Mouse (Mus musculus) kidney, embryonic 16.5 days (tissue): Measurements from ENCODE around the gene Zfp655. TPM values are rescaled to one million over a fixed set of nuclear protein-coding genes. Genes with fewer than 3 reads are reported as not detected.

Source experiments
- ATAC-seq: fragments of 200-750 bp; cut with Nextera tagmentation; 2 replicates; pipeline ENCODE4 v1.8.0; 2017; ENCODE audit warnings: moderate TSS enrichment; ENCODE audit not compliant: low FRiP score, low TSS enrichment
- H3K27ac ChIP-seq: fragments of 300-500 bp; sonication (generic); 2 replicates; pipeline ENCODE4 v1.5.1; 2014; ENCODE audit warnings: low read length
- H3K27me3 ChIP-seq: fragments of 300-500 bp; sonication (generic); 2 replicates; pipeline ENCODE4 v1.6.1; 2014; ENCODE audit warnings: low read length, control low read depth, mixed read lengths; ENCODE audit not compliant: insufficient read depth
- H3K36me3 ChIP-seq: fragments of 300-500 bp; sonication (generic); 2 replicates; pipeline ENCODE4 v1.6.1; 2014; ENCODE audit warnings: low read length, control low read depth, mixed read lengths; ENCODE audit not compliant: insufficient read depth
- H3K4me1 ChIP-seq: fragments of 300-500 bp; sonication (generic); 2 replicates; pipeline ENCODE4 v1.6.1; 2014; ENCODE audit warnings: low read length, control low read depth, mixed read lengths; ENCODE audit not compliant: insufficient read depth
- H3K4me2 ChIP-seq: fragments of 300-500 bp; sonication (generic); replicated peaks from 2 replicates; pipeline ENCODE4 v1.6.1; 2014; ENCODE audit warnings: low read depth, low read length
- H3K4me3 ChIP-seq: fragments of 300-500 bp; sonication (generic); 2 replicates; pipeline ENCODE4 v1.5.1; 2014; ENCODE audit warnings: mild to moderate bottlenecking, low read length
- H3K9ac ChIP-seq: fragments of 300-500 bp; sonication (generic); replicated peaks from 2 replicates; pipeline ENCODE4 v1.6.1; 2014; ENCODE audit warnings: low read length
- H3K9me3 ChIP-seq: fragments of 300-500 bp; sonication (generic); 2 replicates; pipeline ENCODE4 v1.6.1; 2016; ENCODE audit warnings: low read length, control low read depth
- WGBS: fragments of 180-500 bp; shearing (Covaris S2); extraction: QIAGEN DNeasy Blood & Tissue Kit; methylation state at CpG from one replicate; pipeline ENCODE4 v1.1.7; 2014; 5-methylcytosine and 5-hydroxymethylcytosine counted together
- polyA plus RNA-seq: library from polyadenylated mRNA; unstranded; fragments of >200 nt; fragmentation: Nextera tagmentation; extraction: Ambion mirVana; gene quantifications from 2 replicates; pipeline ENCODE4 v1.2.1, GENCODE M21; 2015

The Zfp655 gene
- polyA plus RNA-seq, result 35.3 and 36.0 TPM in 2 replicates

- peak within 1 kb of the TSS; percentile 64 for H3K27ac ChIP-seq
- peak within 1 kb of the TSS; percentile 70 for H3K4me2 ChIP-seq
- WGBS, result 0% methylated on average over 42 of the region's 42 CpGs
- H3K9me3 ChIP-seq, result no peaks in the 10 kb centered on the region
- peaks cover 20% of the 10 kb centered on the region for H3K36me3 ChIP-seq
- ATAC-seq, result peak; percentile 97
- H3K4me1 ChIP-seq, result peaks cover 14% of the 10 kb centered on the region
- no peaks in the 10 kb centered on the region for H3K27me3 ChIP-seq
- H3K9ac ChIP-seq, result peak within 1 kb of the TSS; percentile 87
- H3K4me3 ChIP-seq, result peak within 1 kb of the TSS; percentile 66
Measured at GRCm38 (mm10) chr5:145231367-145231871, at the start of gene Zfp655. TSS of gene Zfp655 (plus strand) at chr5:145231715.

GRCm38 (mm10) chr5:145185244-145185643 is 46.3 kb upstream of the Zfp655 start:
- ATAC-seq, result no peak

GRCm38 (mm10) chr5:145189416-145189815 is 42.1 kb upstream of the Zfp655 start:
- Histone ChIP-seq H3K36me3 (peaks cover 49% of the 10 kb centered on the region), H3K27me3 (no peaks in the 10 kb centered on the region), H3K4me1 (peaks cover 18% of the 10 kb centered on the region), H3K4me2 (0 out of 2 replicates have a peak overlapping the region, but pooled peaks have one; percentile 89), H3K9me3 (no peaks in the 10 kb centered on the region), H3K4me3 (0 out of 2 replicates have a peak overlapping the region, but pooled peaks have one; percentile 92), H3K9ac (no peak overlapping the region), H3K27ac (no peak overlapping the region)
- no peak for ATAC-seq
- whole genome bisulfite sequencing, result 92% methylated on average over 6 of the region's 6 CpGs

More at GRCm38 (mm10) chr5:145185244-145185643, 46.3 kb upstream of the Zfp655 start:
- Histone ChIP-seq H3K9ac (no peak overlapping the region), H3K4me3 (no peak overlapping the region), H3K4me2 (no peak overlapping the region), H3K36me3 (peaks cover 84% of the 10 kb centered on the region), H3K9me3 (no peaks in the 10 kb centered on the region), H3K27ac (no peak overlapping the region), H3K27me3 (no peaks in the 10 kb centered on the region), H3K4me1 (peaks cover 9% of the 10 kb centered on the region)
- 87% methylated on average over 2 of the region's 2 CpGs for WGBS

- WGBS, result 26% methylated on average over 5 of the region's 5 CpGs
- peak overlapping the region; percentile 94 for H3K9ac ChIP-seq
- H3K4me1 ChIP-seq, result peaks cover 18% of the 10 kb centered on the region
- peak overlapping the region; percentile 92 for H3K4me3 ChIP-seq
- H3K9me3 ChIP-seq, result no peaks in the 10 kb centered on the region
- no peaks in the 10 kb centered on the region for H3K27me3 ChIP-seq
- peak overlapping the region; percentile 12; the same call in 1 of the 2 replicates for H3K27ac ChIP-seq
- no peak for ATAC-seq
- peaks cover 52% of the 10 kb centered on the region for H3K36me3 ChIP-seq
- peak overlapping the region; percentile 89 for H3K4me2 ChIP-seq
Measured at GRCm38 (mm10) chr5:145190373-145190772, 41.1 kb upstream of the Zfp655 start.

- Histone ChIP-seq H3K27me3 (no peaks in the 10 kb centered on the region), H3K27ac (peak overlapping the region; percentile 91), H3K4me1 (peaks cover 18% of the 10 kb centered on the region), H3K9me3 (no peaks in the 10 kb centered on the region), H3K4me3 (peak overlapping the region; percentile 92), H3K4me2 (peak overlapping the region; percentile 89), H3K36me3 (peaks cover 53% of the 10 kb centered on the region), H3K9ac (peak overlapping the region; percentile 94)
- ATAC-seq, result peak; percentile 88
- WGBS, result under 1% methylated on average over 41 of the region's 41 CpGs
Measured at GRCm38 (mm10) chr5:145190875-145191798, 40.4 kb upstream of the Zfp655 start.

GRCm38 (mm10) chr5:145191962-145192361 is 39.6 kb upstream of the Zfp655 start, which contains the start of gene Atp5j2:
TSS of gene Atp5j2 (minus strand) at chr5:145192062.
- H3K4me3 ChIP-seq, result peak within 1 kb of the TSS; percentile 92
- WGBS, result 88% methylated on average over 2 of the region's 2 CpGs
- H3K27me3 ChIP-seq, result no peaks in the 10 kb centered on the region
- no peaks in the 10 kb centered on the region for H3K9me3 ChIP-seq
- peak within 1 kb of the TSS; percentile 89 for H3K4me2 ChIP-seq
- peaks cover 48% of the 10 kb centered on the region for H3K36me3 ChIP-seq
- peak within 1 kb of the TSS; percentile 94 for H3K9ac ChIP-seq
- peak within 1 kb of the TSS; percentile 91 for H3K27ac ChIP-seq
- ATAC-seq, result no peak; the same call in 1 of the 2 replicates
- H3K4me1 ChIP-seq, result peaks cover 18% of the 10 kb centered on the region

- Histone ChIP-seq H3K27me3 (no peaks in the 10 kb centered on the region), H3K4me3 (no peak overlapping the region), H3K9me3 (no peaks in the 10 kb centered on the region), H3K27ac (no peak overlapping the region), H3K9ac (no peak overlapping the region), H3K4me2 (peak overlapping the region; percentile 96), H3K36me3 (peaks cover 11% of the 10 kb centered on the region), H3K4me1 (peaks cover 14% of the 10 kb centered on the region)
- 79% methylated on average over 7 of the region's 7 CpGs for WGBS
- no peak for ATAC-seq
Measured at GRCm38 (mm10) chr5:145200387-145200786, 31.1 kb upstream of the Zfp655 start.

GRCm38 (mm10) chr5:145201321-145201991 is 30.1 kb upstream of the Zfp655 start, which contains the start of gene Zkscan14:
TSS of gene Zkscan14 (minus strand) at chr5:145201868.
- H3K9ac ChIP-seq, result peak within 1 kb of the TSS; percentile 85
- H3K36me3 ChIP-seq, result 0 out of 2 replicates have a peak, but pooled peaks cover under 1% of the 10 kb centered on the region
- WGBS, result 1% methylated on average over 37 of the region's 37 CpGs
- no peaks in the 10 kb centered on the region for H3K9me3 ChIP-seq
- ATAC-seq, result no peak
- peaks cover 21% of the 10 kb centered on the region for H3K4me1 ChIP-seq
- H3K27ac ChIP-seq, result peak within 1 kb of the TSS; percentile 67
- H3K4me2 ChIP-seq, result peak within 1 kb of the TSS; percentile 96
- no peaks in the 10 kb centered on the region for H3K27me3 ChIP-seq
- peak within 1 kb of the TSS; percentile 88 for H3K4me3 ChIP-seq

- Histone ChIP-seq H3K27me3 (no peaks in the 10 kb centered on the region), H3K4me3 (no peak overlapping the region), H3K36me3 (peaks cover 4% of the 10 kb centered on the region), H3K4me2 (no peak overlapping the region), H3K27ac (no peak overlapping the region), H3K9ac (no peak overlapping the region), H3K9me3 (no peaks in the 10 kb centered on the region), H3K4me1 (peaks cover 21% of the 10 kb centered on the region)
- no peak for ATAC-seq
- 56% methylated on average over 3 of the region's 3 CpGs for WGBS
Measured at GRCm38 (mm10) chr5:145202446-145202845, 29.1 kb upstream of the Zfp655 start.
